Mouse (Mus musculus): Measurements from ENCODE around the gene Add2.
"Not testable (repeated sequence)": the region's sequence is repeated elsewhere in the genome, so short reads cannot be mapped to it uniquely, and the experiment has no call there.

The Add2 gene

DNA sequence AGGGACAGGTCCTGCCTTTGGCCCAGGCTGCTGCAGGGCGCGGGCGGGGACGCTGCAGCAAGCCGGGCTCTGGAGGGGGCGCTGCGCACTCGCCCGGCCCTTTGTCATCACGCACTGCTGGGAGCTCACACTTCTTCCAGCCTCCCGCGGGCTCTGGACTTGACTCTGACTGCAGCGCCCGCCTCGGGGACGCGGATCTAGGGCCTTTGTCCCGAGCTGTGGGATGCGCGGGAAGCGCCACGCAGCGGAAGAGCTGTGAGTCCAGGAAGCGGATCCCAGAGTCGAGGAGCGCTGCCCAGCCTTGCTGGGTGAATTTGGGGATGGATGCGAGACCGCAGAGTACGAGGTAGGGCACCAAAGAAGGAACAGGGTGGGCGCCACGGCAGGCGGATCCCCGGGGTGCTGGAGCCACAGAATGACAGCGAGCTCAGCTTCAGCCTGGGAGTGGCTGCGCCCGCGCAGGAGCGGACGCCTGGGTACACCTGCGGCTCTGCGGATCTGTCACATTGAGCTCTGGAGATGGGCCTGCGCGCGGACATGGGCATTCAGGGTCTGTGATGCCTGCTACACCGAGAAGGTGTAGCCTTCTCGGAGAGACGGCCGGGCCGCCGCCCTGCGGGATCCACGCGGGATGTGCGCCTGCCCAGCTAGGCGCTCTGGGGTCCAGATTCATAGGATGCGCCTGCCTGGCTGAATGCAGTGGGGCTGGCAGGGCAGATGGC is at the start of gene Add2:
Gene Add2, plus strand, starts transcription at position 81 of the 722 bp plus-strand sequence.
- in situ Hi-C loops (cut with MboI, MseI) = loop anchor here (10.0 kb wide), 1 partner anchor 316 kb away; no protein-coding TSS in a partner anchor

DNA sequence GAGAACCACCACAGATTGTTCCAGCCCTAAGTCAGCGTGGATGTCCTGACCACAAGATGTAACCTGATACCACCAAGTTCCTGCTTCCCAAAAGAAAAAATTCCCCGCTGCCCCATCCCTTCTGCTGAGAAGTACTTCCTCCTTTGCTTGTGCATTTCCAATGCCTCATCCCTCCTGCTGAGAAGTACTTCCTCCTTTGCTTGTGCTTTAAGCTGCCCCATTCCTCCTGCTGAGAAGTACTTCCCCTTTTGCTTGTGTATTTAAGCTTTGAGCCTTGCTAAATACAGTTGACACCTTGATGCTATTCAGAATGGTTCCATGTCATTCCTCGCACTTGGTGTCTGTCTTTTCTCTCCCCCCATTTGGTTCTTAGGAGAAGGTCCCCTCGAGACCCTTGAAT is 49.7 kb upstream of the Add2 start:
- in situ Hi-C loops (cut with MboI, MseI) = not testable (repeated sequence)

DNA sequence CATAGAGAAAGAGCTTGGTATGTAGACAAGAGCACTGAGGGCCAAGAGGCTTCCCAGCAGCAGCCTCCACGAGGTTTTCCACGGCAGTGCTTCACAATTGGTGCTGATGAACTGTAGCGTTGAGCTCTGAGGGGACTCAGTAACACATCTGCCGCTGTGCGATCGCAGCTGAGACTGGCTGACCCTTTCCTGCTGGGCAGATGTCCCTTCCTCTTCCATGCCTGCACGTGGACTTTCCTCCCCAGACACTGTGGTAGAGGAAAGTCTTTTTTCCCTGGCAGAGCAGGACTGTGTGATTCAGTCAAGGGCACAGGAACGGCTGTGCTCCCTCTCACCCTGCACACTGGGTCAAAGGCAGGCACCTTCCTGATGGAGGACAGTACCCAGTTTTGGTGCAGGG is 44.1 kb upstream of the Add2 start:
- in situ Hi-C loops (cut with MboI, MseI) = no loop called here

DNA sequence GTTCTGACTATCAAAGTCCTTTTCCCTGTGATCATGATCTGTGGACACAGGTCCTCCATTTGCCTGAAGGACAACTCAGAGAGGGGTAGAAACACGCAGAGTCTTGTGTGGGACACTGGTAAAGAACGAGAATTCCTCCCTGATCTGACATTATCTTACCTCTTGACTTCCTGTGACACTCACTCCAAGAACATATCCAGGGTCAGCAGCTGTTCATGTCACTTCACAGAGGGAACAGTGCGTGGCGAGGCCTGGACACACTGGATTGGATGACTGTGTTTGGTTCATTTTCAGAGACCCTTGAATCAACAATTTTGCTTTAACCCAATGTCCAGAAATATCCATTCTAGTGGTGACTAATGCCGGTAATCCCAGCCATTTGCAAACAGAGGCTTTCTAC is 38.9 kb upstream of the Add2 start:
- in situ Hi-C loops (cut with MboI, MseI) = not testable (repeated sequence)

DNA sequence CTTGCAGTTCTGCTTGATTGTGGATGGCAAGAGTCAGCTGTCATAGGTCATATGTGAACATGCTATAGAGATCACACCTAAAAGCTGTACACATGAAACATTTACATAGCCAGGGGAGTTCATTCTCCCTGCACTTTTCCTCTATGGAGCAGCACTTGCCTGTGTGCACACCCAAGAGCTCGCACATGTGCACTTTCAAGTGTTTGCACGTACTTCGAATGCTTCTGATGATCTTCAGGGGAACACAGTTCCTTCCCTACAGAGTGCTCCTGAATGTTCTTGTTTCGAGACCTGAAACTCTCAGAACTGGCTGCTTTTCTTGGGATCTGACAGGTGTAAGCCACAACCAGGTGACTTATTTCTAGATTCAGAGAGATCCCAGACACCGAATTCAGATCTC is 37.7 kb upstream of the Add2 start:
- in situ Hi-C loops (cut with MboI, MseI) = not testable (repeated sequence)

DNA sequence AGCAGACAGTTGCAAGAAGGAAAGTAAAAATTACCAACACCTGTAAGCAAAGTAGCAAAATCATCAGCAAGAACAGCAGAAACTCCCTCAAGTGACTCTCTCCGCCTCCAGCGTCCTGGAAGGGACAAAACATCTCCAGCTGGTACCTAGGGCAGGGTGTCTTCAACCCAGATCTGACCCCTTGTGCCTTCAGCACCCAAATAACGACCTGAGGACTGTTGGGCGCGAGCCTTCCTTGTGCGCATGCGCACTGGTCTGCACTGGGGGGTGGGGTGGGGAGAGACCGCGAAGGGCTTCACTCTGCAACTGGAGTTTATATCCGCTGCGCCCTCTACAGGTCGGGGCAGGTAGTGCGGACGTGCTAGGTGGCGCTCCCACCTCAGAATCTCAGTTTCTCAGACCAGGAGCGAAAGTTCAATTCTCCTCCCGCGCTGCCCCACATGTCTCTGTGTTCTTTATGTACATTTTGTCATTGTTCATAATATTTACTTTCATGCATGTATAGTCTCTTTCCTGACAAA is 25.0 kb upstream of the Add2 start:
- in situ Hi-C loops (cut with MboI, MseI) = loop anchor here (5.0 kb wide), 1 partner anchor 66 kb away; no protein-coding TSS in a partner anchor

DNA sequence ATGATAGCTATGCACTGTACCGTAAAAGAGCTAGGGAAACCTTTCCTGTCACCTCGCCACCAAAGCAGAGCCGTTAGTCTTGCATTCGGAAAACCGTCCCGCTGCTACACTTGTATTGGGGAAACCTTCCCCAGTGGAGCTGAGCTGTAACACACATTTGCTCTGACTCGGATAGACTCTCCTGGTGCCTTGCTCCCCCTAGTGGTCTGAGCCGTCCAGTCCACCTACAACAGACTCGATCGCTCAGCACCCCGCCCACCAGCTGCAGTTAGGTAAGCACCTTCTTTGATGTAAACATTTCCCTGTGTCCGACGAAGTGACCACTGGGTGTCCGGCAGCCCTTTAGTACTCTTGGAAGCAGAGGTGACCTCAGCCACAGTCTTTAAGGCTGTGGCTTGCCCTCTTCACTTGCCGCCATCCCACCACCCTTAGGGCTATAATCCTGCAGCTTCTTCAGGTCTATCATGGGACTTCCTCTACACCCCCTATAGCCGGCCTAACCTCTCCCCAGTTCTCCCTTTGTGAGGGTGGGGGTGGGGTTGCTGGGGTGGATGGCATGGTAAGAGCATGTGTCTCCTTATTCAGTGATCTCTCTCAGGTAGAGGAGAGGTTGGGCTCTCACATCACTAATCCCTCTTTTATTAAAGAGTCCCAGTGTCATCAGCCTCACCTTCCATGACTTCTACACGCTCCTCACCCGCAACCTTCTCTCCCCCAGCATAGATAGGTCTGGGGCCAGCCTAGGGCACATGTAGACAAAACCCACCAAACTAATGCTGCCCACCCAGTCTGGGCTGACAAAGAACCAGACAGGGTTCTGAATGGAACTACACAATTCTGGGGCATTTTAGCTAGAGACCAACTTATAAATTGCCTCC is 24.0 kb upstream of the Add2 start:
- in situ Hi-C loops (cut with MboI, MseI) = loop anchor here (5.0 kb wide), 1 partner anchor 67 kb away; no protein-coding TSS in a partner anchor

DNA sequence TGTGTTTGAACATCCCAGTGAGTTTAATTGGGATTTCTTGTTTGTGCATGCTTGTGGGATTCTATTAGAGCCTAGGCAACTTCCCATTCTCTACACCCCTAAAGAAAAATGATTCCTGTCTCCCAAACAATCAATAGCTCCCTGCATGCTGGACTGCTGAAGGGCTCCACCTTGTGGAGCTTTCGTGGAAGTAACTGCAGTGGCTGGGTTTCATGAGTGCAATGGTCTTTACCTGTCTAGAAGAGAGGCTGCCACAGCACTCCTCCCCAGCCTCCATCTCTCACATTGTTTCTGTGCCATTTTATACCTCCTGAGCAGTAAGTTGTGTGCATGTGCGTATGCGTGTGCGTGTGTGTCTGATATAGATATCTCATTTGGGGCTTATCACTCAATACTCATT is 18.5 kb upstream of the Add2 start:
- in situ Hi-C loops (cut with MboI, MseI) = loop anchor here (10.0 kb wide), 1 partner anchor 175 kb away; the partner anchor contains the start of gene Nat8

DNA sequence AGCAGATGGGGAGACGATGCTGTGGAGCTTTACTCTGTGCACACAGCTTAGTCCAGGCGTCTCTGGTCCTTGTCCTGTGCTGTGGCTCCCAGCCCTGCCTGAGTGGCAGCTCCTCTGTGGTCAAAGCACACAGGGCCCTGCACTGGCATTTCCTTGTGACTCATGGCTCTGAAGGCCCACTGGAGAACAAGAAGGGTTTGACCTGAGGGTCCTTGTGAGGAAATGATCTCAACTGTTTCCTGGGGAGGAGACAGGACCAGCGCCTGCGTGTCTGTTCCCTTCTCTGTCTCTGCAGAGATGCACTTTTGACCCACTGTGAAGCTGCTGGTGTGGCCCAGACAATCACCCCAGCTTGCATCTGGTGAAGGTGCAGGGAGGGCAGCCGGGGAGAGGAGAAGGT is 13.7 kb upstream of the Add2 start:
- in situ Hi-C loops (cut with MboI, MseI) = loop anchor here (10.0 kb wide), 1 partner anchor 180 kb away; the partner anchor contains the start of gene Nat8

DNA sequence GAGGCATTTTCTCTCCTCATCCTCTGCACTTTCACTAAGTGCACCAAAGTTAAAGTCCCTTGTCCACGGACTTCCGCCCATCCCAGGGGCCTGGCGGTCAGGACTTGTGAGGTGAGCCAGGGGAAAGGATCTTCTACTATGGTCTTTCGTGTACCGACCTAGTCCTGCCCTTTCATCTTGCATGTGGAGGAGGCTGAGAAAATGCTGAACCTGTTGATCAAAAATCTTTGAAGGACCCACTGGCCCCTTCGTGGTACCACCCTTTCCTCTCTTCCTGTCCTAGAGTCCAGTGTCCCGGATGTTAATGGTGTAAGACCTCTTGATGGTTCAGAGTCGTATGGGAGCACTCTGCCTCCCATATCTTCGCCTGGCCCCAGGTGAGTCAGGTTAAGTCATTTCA is 12.6 kb upstream of the Add2 start, which contains the start of gene Figla:
Gene Figla, plus strand, starts transcription at position 301 of the 400 bp plus-strand sequence.
- in situ Hi-C loops (cut with MboI, MseI) = loop anchor here (10.0 kb wide), 1 partner anchor 181 kb away; the partner anchor contains the start of gene Nat8

DNA sequence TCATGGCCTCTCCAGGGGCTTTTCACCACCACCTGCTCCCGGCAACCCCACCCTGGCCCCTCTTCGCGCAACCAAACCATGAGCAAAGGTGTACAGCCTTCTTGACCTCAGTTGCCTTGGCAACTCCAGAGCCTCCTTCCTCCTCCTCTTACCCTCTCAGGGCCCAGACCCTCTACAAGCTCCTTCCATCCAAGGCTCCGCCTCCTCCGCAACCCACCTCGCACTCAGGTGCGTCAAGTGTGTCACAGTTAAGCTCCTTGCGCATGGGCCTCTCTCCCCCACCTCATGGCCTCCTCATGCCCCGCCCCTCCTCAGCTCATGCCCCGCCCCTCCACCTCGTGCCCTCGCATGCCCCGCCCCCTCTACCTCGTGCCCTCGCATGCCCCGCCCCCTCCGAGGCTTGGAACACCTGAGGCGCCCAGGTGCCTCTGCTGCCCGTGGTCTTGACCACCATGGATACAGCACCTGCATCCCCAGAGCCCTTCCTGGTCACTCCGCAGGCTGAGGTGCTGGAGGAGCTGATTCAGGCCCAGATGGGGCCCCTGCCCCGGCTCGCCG is 11.6 kb upstream of the Add2 start:
- in situ Hi-C loops (cut with MboI, MseI) = loop anchor here (10.0 kb wide), 1 partner anchor 182 kb away; the partner anchor contains the start of gene Nat8

DNA sequence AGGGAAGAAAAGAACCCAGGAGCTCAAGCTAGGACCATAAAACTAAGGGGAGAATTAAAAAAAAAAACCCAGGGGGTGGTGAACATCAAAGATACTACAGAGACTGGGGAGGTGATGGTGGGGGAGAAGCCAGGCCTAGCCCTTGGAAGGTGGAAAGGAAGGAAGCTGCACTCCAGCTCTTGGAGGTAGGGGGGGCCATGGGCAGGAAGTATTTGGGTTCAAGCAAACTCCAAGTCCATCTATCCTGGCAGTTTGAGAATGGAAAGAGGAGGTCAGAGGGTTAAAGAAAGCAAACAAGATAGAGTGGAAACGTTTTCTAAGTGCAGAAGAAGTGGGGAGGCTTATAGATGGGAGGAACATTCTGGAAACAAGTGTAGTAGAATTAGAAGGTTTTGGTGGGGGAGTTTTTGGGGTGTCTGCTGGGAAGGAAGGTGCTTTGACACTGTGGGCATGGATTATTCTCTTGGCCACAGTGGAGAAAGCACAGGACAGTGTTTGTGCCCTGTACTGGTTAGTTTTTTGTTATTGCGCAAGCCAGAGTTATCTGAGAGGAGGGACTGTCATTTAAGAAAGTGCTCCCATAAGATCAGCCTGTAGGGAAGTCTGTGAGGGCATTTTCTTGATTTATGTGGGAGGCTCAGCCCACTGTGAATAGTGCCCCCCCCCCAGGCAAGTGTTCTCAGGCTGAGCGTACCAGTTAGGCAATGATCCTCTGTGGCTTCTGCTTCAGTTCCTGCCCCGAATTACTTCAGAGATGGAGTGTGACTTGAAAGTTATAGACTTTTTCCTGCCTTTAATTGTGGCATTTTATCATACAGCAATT is 8.9 kb upstream of the Add2 start:
- in situ Hi-C loops (cut with MboI, MseI) = loop anchor here (10.0 kb wide), 2 partner anchors 185 to 325 kb away; partner anchors contain the start of gene Nat8

DNA sequence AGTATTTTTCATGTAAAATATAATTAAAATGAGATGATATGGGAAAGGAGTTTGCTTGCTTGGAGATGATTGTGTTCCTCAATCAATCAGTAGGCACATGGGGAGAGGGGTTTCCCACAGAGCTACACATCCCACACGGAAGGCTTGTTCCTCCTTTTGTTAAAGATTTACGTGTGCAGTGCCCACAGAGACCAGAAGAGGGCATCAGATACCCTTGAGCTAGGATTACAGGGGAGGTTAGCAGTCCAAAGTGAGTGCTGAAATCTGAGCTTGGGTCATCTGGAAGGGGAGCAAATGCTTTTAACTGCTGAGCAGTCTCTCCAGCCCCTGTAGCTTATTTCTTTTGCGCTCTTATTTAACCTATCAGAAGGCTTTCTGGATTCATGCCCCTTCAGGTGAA is 7.5 kb upstream of the Add2 start:
- in situ Hi-C loops (cut with MboI, MseI) = loop anchor here (10.0 kb wide), 1 partner anchor 324 kb away; no protein-coding TSS in a partner anchor

DNA sequence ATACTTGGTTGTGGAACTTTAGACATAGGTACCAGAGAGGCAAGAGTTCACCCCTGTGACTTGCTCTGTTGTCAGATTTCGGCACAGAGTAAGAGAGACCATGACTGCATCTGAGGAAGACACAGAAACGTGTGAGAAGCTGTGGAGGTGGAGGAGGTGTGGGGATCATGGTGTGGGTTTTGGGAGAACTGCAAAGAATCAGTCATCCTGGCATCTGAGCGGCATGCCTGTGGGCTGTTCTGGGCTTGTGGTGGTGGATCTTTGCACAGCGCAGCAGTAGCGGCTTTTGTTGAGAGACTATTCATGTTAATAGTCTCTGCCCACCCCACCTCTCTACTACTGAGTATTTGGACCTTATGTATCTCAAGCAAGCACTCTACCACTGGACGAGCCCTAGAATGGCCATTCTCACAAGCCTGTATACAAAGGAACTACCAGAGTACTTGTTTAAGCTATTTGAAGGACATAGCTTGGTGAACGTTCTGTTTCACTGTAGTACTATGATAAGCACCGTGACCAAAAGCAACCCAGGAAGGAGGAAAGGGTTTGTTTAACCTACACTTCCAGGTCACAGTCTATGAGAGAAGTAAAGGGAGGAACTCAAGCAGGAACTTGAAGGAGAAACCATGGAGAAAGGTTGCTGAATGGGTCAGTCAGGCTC is 1.7 kb upstream of the Add2 start:
- in situ Hi-C loops (cut with MboI, MseI) = loop anchor here (10.0 kb wide), 1 partner anchor 318 kb away; no protein-coding TSS in a partner anchor

DNA sequence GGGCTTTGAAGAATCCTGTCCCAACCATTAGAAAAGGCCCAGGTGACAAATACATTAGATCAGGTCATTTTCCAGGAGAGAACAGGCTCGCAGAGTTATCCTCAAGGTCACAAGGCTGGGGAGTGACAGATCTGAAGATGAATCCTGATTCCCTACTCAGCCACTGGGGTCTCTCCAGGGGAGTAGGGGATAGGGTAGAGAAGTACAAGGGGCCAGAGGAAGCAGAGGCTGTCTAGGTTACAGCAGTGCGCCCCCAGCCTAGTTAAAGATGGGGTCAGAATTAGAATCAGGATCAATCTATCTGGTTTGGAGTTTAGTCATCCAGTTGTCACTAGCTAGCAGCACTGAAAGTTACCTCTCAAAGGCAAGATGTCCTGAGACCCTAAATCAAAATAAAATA is 331 bp upstream of the Add2 start:
- in situ Hi-C loops (cut with MboI, MseI) = loop anchor here (10.0 kb wide), 1 partner anchor 317 kb away; no protein-coding TSS in a partner anchor

DNA sequence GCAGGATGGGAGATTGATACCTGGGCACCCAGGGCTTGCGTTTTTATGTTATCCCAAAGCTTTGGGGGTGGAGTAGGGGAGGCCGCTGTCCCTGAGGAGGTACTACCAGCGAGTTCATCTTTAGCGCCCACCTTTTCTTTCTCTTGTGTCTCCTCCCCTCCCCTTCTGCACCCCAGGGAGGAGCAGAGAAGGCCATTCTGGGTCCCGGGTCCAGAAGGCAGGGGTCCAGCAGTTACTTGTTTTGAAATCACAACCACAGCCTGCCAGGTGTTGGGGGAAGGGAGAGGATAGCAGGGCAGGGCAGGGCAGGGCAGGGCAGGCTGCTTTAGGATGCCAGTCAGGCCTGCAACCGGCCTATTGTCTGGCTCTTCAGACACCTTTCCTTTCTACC is 837 bp downstream of the Add2 start:
- in situ Hi-C loops (cut with MboI, MseI) = loop anchor here (10.0 kb wide), 1 partner anchor 315 kb away; no protein-coding TSS in a partner anchor

DNA sequence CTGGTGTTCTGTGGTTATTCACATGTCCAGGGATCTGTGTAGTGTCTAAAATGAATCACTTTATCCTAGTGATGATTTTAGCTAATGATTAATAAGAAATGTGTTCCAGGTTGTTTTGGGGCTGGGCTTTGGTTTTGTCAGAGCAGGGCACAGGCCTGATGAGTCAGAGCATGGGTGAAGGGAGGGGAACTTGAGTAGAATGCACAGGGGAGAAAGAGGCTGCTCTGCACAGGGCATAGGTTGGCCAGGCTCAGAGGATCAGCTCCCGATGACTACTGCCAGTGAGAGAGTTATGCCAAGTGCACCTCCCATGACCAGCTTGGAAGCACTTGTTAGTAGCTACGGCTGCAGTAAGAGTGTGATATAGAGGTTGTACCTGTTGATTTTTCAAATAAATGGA is 3.0 kb downstream of the Add2 start:
- in situ Hi-C loops (cut with MboI, MseI) = no loop called here

DNA sequence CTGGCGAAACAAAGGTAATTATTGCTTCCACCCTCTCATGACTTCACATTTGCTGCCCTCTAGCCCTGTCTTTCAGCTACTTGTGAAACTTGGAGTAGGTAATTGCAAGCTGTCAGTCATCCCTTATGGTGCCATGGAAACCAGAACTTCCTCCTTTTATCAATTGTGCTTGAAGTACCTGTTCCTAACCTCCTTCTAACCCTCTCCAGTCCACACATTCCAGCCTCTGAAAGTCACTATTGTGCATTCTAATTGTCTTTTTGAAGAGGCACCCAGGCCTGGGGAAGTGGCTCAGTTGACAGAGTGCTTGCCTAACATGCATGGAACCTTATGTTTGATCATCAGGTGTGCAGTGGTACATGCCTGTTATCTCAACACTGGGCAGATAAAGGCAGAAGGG is 5.2 kb downstream of the Add2 start:
- in situ Hi-C loops (cut with MboI, MseI) = no loop called here

DNA sequence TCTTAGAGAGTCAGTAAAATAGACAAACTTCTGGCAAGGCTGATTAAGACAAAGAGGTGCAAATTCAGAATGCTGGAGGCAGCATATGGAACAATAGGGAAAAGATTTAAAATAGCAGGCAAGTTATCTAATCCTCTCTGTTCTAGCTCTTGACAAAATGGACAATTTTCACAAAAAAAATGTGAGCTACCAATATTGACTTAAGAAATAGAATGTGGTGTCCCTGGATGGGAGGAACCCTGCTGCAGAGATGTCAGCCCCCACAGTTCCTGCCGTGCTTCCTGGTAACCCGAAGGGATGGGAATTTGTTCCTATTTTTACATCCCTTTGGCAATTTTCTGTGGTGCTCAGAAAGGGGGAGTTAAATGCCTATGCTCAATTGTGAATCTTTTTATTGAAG is 10.4 kb downstream of the Add2 start:
- in situ Hi-C loops (cut with MboI, MseI) = no loop called here

DNA sequence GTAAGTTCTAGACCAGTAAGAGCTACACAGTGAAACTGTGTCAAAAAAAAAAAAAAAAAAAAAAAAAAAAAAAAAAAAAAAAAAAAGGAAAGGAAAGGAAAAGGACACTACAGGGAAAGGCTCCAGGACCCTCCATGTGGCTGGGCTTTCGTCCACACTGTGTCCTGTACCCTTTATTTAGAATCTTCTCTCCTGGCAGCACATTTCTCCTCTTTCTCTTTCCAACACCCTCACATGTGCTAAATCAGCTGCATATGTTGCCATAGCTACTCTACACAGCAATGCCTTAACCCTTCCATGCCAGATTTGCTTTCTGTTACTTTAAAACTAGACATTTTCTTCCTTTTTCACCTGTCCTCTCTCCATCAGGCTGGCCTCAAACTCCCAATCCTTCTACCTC is 11.7 kb downstream of the Add2 start:
- in situ Hi-C loops (cut with MboI, MseI) = no loop called here
